Mouse (Mus musculus) layer of hippocampus, adult 18-20 months (tissue): ENCODE results near the gene F2r. TPM values are rescaled to one million over a fixed set of nuclear protein-coding genes. Genes with fewer than 3 reads are reported as not detected.

Source experiments
- DNase-seq, 2 experiments: peaks; one replicate each; pipeline ENCODE4 v3.0.0; 2022; ENCODE audit warnings: low spot score in 2 of 2
- total RNA-seq, 2 experiments: library from RNA; stranded (reverse); gene quantifications; 2 replicates each; pipeline ENCODE4 v1.2.3; 2021

The F2r gene
- total RNA-seq, 2 experiments from 2014 or later = 3.7 to 4.0 TPM

DNA sequence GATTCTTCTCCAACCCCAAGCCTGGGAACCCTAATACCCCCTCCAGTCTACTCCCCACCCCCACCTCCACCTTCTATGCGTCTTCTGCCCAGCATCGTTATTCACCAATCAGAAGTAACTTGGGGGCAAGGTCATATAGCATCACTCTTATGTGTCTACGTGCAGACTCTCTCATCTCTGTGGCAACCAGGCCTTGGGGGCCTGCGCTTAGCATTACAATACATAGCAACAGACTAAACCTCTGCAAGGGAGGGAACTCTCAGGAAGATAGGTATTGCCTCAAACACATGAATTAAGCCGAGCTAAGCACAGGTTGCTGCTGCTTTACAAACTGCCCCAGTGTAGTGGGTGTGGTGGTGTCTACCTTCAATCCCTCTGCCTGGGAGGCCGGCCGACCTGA lies 21.6 kb downstream of the F2r start:
- DNase-seq = no peak

DNA sequence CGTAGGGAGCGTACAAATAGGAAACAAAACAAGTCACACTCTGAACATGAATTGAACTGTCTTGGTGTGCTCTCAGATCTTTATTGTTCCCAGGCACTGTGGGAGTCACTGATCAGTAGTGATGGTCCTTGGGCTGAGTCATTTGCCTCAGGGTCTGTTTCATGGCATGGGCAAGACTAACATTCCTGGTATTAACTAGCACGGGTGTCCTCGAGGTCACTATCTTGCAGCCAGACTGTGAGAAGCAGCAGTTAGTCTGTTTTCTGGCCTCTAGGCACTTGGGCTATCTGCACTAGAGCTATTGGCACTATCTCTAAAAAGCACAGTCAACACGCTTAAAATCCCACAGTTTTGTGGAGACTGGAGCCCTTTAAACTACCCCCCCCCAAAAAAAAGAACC lies 22.4 kb downstream of the F2r start:
- no peak for DNase-seq

DNA sequence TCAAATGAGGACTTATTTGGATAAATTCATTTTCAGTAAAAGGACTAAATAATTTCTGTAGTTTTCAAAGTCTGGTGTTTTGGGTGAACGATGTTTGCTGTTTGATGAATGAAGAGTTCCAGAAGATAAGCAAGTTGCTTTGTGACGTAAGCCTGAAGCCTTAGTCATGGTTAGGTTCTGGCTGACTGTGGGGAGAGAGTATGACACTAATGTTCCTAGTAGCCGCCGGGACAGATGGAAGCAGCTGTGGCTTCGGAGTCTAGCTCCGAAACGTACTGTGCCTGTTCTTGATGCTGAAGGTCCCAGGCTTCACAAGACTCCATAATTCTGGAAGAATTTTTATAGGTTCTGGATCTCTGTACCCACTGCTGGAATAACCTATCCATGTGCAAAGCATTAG lies 22.9 kb downstream of the F2r start:
- DNase-seq = no peak

DNA sequence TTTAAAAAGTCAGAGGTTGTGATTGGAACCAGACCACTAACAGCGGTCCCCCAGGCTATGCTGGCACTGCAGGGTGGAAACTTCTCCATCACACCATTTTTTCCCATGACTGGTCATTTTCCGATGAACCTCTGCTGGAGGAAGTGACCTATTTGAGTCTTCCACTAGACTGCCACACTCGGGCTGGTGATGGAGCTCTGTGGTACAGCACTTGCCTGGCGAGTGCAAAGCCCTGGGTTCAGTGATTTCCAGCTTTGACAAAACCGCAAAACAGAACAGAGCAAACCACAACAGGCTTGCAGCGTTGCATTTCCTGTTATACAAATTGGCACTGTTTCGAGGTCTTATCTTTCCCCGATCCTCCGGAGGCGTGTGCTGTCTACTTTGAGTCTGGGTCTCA lies 25.4 kb downstream of the F2r start:
- no peak for DNase-seq

DNA sequence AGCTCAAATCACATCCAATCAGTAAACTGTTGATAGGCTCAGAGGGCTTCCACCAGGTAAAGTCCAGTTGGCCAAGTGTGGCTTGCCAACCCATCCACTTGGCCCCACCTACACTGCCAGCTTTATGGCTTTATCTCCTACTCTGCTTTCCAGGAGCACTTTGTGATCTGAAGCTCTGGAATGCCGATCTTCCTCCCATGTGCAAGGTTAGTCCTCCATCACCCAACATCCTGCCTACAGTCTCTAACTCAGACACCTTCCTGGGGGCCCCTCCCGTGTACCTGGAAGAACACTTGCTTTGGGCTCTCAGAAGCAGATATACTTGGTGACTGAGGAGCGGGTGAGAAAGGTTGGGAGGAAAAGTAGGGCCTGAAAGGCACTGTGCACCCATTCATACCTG lies 26.7 kb downstream of the F2r start:
- no peak for DNase-seq

GRCm38 (mm10) chr13:95587628-95588027 lies 30.7 kb downstream of the F2r start:
- DNase-seq = no peak

- no peak for DNase-seq
Measured at GRCm38 (mm10) chr13:95584898-95585297, 33.4 kb downstream of the F2r start.

DNA sequence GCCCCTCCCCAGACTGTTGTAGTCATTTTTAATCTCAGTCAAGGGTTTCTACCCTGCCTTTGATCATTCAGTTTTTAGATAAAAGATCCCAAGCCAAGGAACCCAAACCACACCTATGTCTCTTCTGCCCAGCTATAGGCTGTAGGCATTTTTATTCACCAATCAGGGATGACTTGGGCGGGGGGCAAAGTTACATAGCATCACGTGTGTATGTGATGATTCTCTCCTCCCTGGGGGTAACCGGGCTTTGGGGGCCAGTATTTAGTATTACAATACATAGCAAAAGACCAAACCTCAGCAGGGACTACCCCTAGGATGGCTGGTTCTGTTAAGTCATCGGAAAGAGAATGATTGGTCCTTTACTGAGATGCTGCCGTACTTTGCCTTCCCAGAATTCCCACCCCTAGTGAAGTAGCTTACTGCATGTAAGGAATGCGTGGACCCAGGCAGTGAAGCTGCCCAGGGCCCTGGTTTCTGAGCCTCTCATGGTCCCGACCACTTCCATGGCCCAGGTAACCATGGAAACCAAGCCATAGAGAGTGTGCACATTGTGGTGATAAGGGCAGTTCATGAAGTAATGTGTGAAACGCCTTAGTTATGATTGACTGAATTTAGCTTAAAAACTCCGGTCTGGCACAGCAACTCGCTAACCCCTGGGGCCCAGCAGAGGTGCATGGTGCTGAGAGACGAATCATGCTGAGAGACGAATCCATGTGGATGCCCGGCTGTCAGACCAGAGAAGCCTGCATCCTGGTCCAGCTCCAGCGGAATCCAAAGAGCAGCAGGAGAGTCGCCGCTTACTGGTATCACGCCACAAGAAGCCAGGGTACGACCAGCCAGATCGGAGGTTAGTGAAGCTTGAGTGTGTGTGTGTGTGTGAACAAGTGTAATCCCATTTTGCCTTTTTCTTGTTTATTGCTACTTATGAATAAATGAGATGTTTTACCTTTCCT lies 34.8 kb downstream of the F2r start:
- DNase-seq = no peak

DNA sequence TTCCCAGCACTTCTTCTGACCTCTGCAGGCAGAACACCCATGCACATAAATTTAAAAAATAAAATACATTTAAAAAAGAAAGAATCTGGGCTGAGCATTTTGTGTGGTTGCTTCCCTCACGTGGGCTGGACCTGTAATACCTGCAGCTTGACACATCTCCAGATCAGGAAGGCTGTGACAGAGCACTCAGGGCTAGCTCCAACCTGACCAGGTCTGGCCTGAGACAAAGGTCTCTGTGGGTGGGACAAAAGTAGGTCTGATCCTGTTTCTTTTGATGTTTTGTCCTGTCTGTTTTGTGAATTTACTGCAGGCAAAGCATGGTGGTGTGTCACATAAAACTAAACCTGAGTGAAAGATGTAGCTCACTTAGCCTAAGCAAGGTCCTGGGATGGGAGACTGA lies 36.4 kb downstream of the F2r start:
- no peak for DNase-seq

DNA sequence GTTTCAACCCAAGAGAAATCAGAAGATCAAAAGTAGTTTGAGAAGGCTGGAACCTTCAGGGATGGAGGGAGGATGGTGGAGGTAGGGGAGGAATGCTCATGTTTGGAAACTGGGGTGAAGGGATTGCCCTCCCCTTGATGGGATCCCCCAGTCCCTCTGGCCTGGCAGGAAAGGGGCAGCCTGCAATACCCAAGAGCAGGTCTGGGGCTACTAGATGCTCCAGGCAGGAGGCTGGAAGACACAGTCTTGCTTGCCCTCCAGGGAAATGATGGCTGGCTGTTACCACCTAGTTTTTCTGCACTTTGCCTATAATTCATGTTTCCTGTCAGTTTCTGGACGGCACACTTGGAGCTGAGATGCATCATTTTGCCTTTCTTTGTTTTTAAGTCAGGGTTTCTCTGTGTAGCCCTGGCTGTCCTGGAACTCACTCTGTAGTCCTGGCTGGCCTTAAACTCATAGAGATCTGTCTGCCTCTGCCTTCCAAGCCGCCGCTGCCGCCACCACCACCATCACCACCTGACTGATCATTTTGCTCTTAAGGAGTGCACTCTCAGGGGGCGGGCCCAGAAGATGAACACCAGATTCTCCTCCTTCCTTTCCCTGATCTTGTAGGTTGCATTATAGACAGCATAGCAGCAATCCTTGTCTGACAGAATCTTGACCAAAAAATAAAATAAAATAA lies 40.1 kb downstream of the F2r start:
- no peak for DNase-seq

GRCm38 (mm10) chr13:95570877-95571276 lies 47.4 kb downstream of the F2r start:
- DNase-seq = no peak

- no peak for DNase-seq
Measured at GRCm38 (mm10) chr13:95569326-95569725, 49.0 kb downstream of the F2r start.

- no peak for DNase-seq
Measured at GRCm38 (mm10) chr13:95568336-95568735, 50.0 kb downstream of the F2r start.

- DNase-seq = no peak
Measured at GRCm38 (mm10) chr13:95566841-95567551, 51.3 kb downstream of the F2r start.

DNA sequence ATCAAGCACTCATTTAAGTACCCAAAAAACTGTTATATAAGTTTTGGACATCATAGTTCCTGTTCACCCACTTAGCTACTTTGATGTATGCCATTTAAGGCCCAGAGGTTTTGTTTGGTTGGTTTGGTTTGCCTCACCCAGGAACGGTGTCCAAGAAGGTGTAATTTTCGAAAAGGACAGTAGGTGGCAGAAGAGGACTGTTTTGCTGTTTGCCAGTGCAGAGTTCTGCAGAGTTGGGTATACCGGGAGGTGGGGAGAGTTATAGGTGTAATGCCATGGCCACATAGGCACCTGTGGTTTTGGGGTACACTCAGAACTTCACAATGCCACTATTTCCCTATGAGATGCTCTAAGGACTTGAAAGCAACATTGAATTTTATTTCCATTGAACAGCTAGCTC lies 54.6 kb downstream of the F2r start:
- peak; percentile 61 to 85 for DNase-seq

DNA sequence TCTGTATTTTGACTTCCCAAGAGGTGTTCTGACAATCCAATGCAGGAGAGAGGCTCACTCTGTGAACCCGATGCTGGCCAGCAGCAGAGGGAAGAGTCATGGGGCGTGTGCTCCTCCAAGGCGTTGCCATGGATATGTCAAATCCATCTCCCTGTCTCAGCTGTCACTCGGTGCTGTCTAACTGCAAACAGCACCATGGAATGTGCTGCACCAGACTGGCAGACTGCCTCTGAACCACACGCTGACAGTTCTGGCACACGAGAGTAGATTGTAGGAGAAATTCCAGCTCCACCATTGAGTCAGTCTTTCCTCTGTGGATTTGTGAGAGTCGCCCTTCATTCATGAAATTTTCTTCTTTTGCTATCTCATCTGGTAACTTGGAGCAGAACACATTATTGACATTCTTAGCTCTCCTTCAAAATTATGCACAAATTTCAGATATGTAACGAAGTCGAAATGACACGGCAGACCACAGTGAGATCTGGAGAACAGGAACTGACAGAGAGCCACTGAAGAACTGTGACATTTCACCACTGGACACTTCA lies 55.1 kb downstream of the F2r start:
- peak; percentile 53 to 75 for DNase-seq

- no peak for DNase-seq
Measured at GRCm38 (mm10) chr13:95557326-95557725, 61.0 kb downstream of the F2r start.

DNA sequence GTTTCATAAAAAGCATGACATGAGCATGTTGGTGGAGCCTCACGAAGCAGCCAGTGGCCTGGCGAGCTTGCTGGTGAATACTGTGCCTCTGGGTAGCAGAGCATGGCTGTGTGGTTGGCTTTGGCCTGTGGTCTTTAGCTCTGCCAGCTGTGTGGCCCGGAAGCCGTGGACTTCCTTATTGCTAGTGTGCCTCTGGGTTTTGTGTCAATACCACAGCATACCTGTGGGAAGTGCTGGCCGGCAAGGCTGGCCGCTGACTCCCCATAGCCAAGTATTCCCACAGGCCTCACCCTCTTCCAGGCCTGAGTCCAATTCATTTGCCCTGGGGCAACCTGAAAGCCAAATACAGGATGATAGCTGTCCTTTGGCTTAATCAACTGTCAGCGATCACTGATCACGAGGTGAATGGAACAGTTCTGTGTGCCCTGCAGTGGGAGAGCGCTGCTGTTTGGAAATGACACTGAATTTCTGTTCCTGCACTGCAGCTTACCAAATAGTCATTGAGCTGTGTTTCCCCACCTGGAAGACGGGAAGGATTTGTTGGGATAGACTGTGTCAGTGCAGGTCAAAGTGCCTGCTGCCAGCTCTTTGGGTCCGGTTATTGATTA lies 64.3 kb downstream of the F2r start:
- DNase-seq = no peak
